Mouse (Mus musculus) neural tube, embryonic 11.5 days (tissue): ENCODE results near the gene Rbm3. TPM values are rescaled to one million over a fixed set of nuclear protein-coding genes. Genes with fewer than 3 reads are reported as not detected.

Experiments used
- ATAC-seq: fragments of 200-750 bp; cut with Nextera tagmentation; 2 replicates; pipeline ENCODE4 v1.8.0; 2017; ENCODE audit warnings: moderate number of reproducible peaks, mild to moderate bottlenecking, moderate TSS enrichment, moderate library complexity; ENCODE audit not compliant: insufficient read depth, low FRiP score, low TSS enrichment
- DNase-seq: peaks from one replicate; pipeline ENCODE4 v3.0.0-alpha.2; 2015; ENCODE audit warnings: low spot score
- H3K27ac ChIP-seq: fragments of 300-500 bp; sonication (generic); 2 replicates; pipeline ENCODE4 v1.5.1; 2014; ENCODE audit warnings: low read depth, mild to moderate bottlenecking, low read length
- H3K27me3 ChIP-seq: fragments of 300-500 bp; sonication (generic); 2 replicates; pipeline ENCODE4 v1.6.1; 2014; ENCODE audit warnings: mild to moderate bottlenecking, low read length, mixed read lengths; ENCODE audit not compliant: control insufficient read depth, insufficient read depth
- H3K36me3 ChIP-seq: fragments of 300-500 bp; sonication (generic); 2 replicates; pipeline ENCODE4 v1.6.1; 2014; ENCODE audit warnings: mild to moderate bottlenecking, low read length, moderate library complexity, mixed read lengths; ENCODE audit not compliant: control insufficient read depth, insufficient read depth
- H3K4me1 ChIP-seq: fragments of 300-500 bp; sonication (generic); 2 replicates; pipeline ENCODE4 v1.6.1; 2014; ENCODE audit warnings: low read length, mixed read lengths; ENCODE audit not compliant: control insufficient read depth, insufficient read depth
- H3K4me2 ChIP-seq: fragments of 300-500 bp; sonication (generic); 2 replicates; pipeline ENCODE4 v1.6.1; 2014; ENCODE audit warnings: low read depth, mild to moderate bottlenecking, moderate library complexity
- H3K4me3 ChIP-seq: fragments of 300-500 bp; sonication (generic); 2 replicates; pipeline ENCODE4 v1.5.1; 2014; ENCODE audit warnings: low read depth, low read length
- H3K9ac ChIP-seq: fragments of 300-500 bp; sonication (generic); 2 replicates; pipeline ENCODE4 v1.6.1; 2014; ENCODE audit warnings: mild to moderate bottlenecking, low read length
- H3K9me3 ChIP-seq: fragments of 300-500 bp; sonication (generic); 2 replicates; pipeline ENCODE4 v1.6.1; 2016; ENCODE audit warnings: low read length; ENCODE audit not compliant: control insufficient read depth
- WGBS: fragments of 180-500 bp; shearing (Covaris S2); extraction: QIAGEN DNeasy Blood & Tissue Kit; methylation state at CpG from one replicate; pipeline ENCODE4 v1.1.7; 2014; 5-methylcytosine and 5-hydroxymethylcytosine counted together
- polyA plus RNA-seq: library from polyadenylated mRNA; unstranded; fragments of >200 nt; fragmentation: Nextera tagmentation; extraction: Ambion mirVana; gene quantifications from 2 replicates; pipeline ENCODE4 v1.2.1, GENCODE M21; 2014

Rbm3 gene
- polyA plus RNA-seq, 1 experiment from 2014 or later, result 400 TPM

DNA sequence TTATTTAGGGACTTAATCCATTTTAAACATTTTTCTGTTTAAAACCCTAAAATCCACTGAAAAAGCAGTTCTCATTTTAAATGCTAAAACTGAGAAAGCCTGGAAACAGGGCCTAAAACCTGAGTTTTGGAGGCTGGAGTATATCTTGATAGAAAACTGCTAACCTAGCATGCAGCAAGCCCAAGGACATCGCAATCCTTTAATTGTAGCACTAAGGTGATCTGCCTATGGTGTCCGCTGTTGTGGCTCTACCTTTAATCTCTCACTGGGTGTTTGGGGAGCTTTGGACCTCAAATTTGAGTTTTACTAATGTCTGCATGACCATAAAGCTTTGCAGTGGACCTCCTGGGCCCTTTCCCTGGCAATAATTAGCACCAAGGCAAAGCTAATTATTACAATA lies 5.2 kb downstream of the Rbm3 start:
- Histone ChIP-seq H3K36me3 (peaks cover 8% of the 10 kb centered on the region; the same call in 1 of the 2 replicates), H3K4me1 (peaks cover 6% of the 10 kb centered on the region), H3K9me3 (no peaks in the 10 kb centered on the region), H3K9ac (no peak overlapping the region), H3K27ac (no peak overlapping the region), H3K4me3 (no peak overlapping the region), H3K27me3 (no peaks in the 10 kb centered on the region), H3K4me2 (no peak overlapping the region)
- ATAC-seq (no peak), DNase-seq (no peak)
- 88% methylated on average over 2 of the region's 2 CpGs for WGBS

- peaks cover 6% of the 10 kb centered on the region for H3K4me1 ChIP-seq
- H3K4me3 ChIP-seq, result no peak overlapping the region
- H3K9ac ChIP-seq, result no peak overlapping the region
- H3K9me3 ChIP-seq, result no peaks in the 10 kb centered on the region
- no peak overlapping the region for H3K27ac ChIP-seq
- WGBS, result 46% methylated on average over 1 of the region's 1 CpGs
- H3K27me3 ChIP-seq, result no peaks in the 10 kb centered on the region
- DNase-seq (no peak), ATAC-seq (no peak)
- H3K4me2 ChIP-seq, result no peak overlapping the region
- H3K36me3 ChIP-seq, result peaks cover 8% of the 10 kb centered on the region; the same call in 1 of the 2 replicates
Observed at GRCm38 (mm10) chrX:8139480-8139879, 6.2 kb downstream of the Rbm3 start.

DNA sequence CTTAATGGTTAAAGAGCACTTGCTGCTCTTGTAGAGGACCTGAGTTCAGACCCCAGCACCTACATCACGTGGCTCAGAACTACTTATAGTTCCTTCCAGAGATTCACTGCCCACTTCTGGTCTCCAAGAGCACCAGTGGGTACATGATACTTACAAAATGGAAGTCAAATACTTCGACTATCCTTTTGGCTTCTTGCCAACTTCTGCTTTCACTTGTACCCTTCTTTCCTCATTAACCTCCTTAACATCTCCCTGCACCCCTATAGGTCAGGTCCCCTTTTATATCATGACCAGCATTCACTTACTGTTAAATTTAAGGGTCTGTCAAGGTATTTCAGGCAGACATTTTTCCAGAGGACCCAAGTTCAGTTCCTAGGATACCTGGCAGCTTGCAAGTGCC lies 9.8 kb downstream of the Rbm3 start:
- H3K4me2 ChIP-seq, result no peak overlapping the region
- 79% methylated on average over 2 of the region's 2 CpGs for WGBS
- H3K27ac ChIP-seq, result no peak overlapping the region
- H3K9me3 ChIP-seq, result no peaks in the 10 kb centered on the region
- no peak overlapping the region for H3K9ac ChIP-seq
- no peak overlapping the region for H3K4me3 ChIP-seq
- no peak for DNase-seq
- H3K36me3 ChIP-seq, result peaks cover 2% of the 10 kb centered on the region; the same call in 1 of the 2 replicates
- ATAC-seq, result no peak
- H3K4me1 ChIP-seq, result no peaks in the 10 kb centered on the region
- H3K27me3 ChIP-seq, result no peaks in the 10 kb centered on the region

GRCm38 (mm10) chrX:8132017-8132976 lies 13.4 kb downstream of the Rbm3 start, which contains the start of gene Wdr13:
TSS of gene Wdr13 (minus strand) at chrX:8132892.
- no peaks in the 10 kb centered on the region for H3K27me3 ChIP-seq
- WGBS, result 17% methylated on average over 40 of the region's 40 CpGs
- H3K4me1 ChIP-seq, result no peaks in the 10 kb centered on the region
- peak within 1 kb of the TSS; percentile 87 for H3K27ac ChIP-seq
- ATAC-seq (peak; percentile 85), DNase-seq (peak; percentile 86)
- H3K9me3 ChIP-seq, result no peaks in the 10 kb centered on the region
- peak within 1 kb of the TSS; percentile 57 for H3K4me2 ChIP-seq
- H3K9ac ChIP-seq, result peak within 1 kb of the TSS; percentile 49
- peaks cover 4% of the 10 kb centered on the region; the same call in 1 of the 2 replicates for H3K36me3 ChIP-seq
- peak within 1 kb of the TSS; percentile 52 for H3K4me3 ChIP-seq

DNA sequence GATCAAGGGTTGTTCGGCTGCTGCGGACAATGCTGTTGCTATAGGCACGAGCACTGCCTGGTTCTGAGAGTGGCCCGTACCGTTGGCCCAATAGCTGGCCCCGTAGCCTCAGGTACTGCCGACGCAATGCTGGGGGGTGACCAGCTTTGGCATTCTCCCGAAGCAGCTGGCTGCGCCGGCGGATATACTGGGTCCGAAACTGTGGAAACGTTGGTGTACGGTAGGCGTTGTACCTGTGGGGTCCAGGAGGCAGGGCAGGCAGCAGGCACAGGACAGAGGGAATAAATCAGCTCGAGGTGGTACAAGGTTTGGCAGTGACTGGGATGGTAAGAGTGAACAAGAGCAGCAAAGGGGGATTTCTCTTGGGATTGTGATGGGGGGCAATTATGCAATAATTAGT lies 14.3 kb downstream of the Rbm3 start:
- peak overlapping the region; percentile 52; the same call in 1 of the 2 replicates for H3K4me3 ChIP-seq
- no peaks in the 10 kb centered on the region for H3K27me3 ChIP-seq
- WGBS, result 88% methylated on average over 17 of the region's 17 CpGs
- no peak for ATAC-seq
- no peaks in the 10 kb centered on the region for H3K9me3 ChIP-seq
- H3K9ac ChIP-seq, result no peak overlapping the region
- H3K4me1 ChIP-seq, result no peaks in the 10 kb centered on the region
- no peak overlapping the region for H3K27ac ChIP-seq
- peaks cover 2% of the 10 kb centered on the region; the same call in 1 of the 2 replicates for H3K36me3 ChIP-seq
- no peak for DNase-seq
- peak overlapping the region; percentile 57 for H3K4me2 ChIP-seq

DNA sequence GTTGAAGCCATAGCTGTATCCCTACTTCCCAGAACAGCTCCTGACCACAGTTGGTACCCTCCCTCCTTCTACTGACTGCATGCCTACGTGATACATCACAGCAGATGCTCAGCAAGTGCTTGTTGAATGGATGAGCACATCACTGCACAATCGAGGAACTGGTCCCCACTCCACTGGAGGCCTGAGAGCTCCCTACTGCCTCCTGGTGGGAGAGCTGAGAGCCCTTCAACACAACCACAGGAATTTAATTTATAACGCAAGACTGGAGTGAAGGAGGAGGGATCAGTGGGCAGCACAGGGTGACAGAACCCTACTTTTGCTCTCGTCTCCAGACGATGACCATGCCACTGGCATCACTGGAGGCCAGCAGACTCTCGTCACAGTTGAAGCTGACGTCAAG lies 20.4 kb downstream of the Rbm3 start:
- Histone ChIP-seq H3K27me3 (no peaks in the 10 kb centered on the region), H3K9ac (no peak overlapping the region), H3K27ac (no peak overlapping the region), H3K4me1 (no peaks in the 10 kb centered on the region), H3K9me3 (no peaks in the 10 kb centered on the region), H3K4me3 (no peak overlapping the region), H3K36me3 (peaks cover 2% of the 10 kb centered on the region; the same call in 1 of the 2 replicates), H3K4me2 (no peak overlapping the region)
- DNase-seq, result no peak
- no peak for ATAC-seq
- WGBS, result 88% methylated on average over 7 of the region's 7 CpGs

- Histone ChIP-seq H3K9me3 (no peaks in the 10 kb centered on the region), H3K27me3 (no peaks in the 10 kb centered on the region), H3K9ac (no peak overlapping the region), H3K27ac (no peak overlapping the region), H3K4me2 (no peak overlapping the region), H3K4me3 (no peak overlapping the region), H3K36me3 (peaks cover 2% of the 10 kb centered on the region; the same call in 1 of the 2 replicates), H3K4me1 (no peaks in the 10 kb centered on the region)
- 78% methylated on average over 6 of the region's 6 CpGs for WGBS
- no peak for DNase-seq
- no peak for ATAC-seq
Observed at GRCm38 (mm10) chrX:8123821-8124470, 21.7 kb downstream of the Rbm3 start.

DNA sequence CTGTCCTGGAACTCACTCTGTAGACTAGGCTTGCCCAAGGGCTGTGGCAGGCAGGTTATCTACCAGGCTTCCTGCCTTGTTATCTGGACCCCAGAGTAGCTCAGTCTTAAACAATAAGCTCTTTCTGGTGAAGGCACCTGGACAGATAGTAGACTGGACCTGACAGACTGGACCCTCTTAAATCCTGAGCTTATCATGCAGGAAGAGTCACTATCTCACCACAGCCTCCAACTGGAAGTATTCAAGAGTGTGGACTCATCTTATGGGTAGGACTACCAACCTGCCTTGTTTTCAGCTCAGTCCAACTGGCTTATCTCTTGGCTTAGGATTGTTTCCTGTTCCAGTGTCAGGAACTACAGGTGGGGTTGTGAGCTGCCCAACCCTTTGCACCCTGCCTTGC lies 28.4 kb downstream of the Rbm3 start:
- Histone ChIP-seq H3K9ac (no peak overlapping the region), H3K36me3 (no peaks in the 10 kb centered on the region), H3K4me1 (no peaks in the 10 kb centered on the region), H3K27ac (no peak overlapping the region), H3K9me3 (no peaks in the 10 kb centered on the region), H3K4me2 (no peak overlapping the region), H3K27me3 (no peaks in the 10 kb centered on the region), H3K4me3 (no peak overlapping the region)
- ATAC-seq (no peak), DNase-seq (no peak)
